In genomic region chr7:132323430-132323829, GRCm38 (mm10) we compare ENCODE assay signal across 12 mouse cellular contexts. TPM values are rescaled to one million over a fixed set of nuclear protein-coding genes. Genes with fewer than 3 reads are reported as not detected.
A peak's percentile ranks its signal among the peaks of the same experiment; 100 is the strongest.
DNase-seq lines count a peak whose midpoint lies in the region; ATAC-seq lines count a peak whose summit lies in the region.
"Had no signal": no experiment of that assay in that cellular context is flagged by ENCODE, and none has a peak within 500 bp of the region (broad histone marks: within the 10 kb centered on the region; RNA-seq: fewer than 3 reads in every experiment).

No protein-coding gene starts in this region.

- H3K9me3 ChIP-seq in heart, embryonic 10.5 days: no peaks in the 10 kb centered on the region
- H3K9me3 ChIP-seq: heart, embryonic 12.5 days had no signal

- H3K4me1 ChIP-seq in heart, embryonic 10.5 days: no peaks in the 10 kb centered on the region; the same call in 1 of the 2 replicates

- H3K36me3 ChIP-seq in heart, embryonic 10.5 days: no peaks in the 10 kb centered on the region
- H3K36me3 ChIP-seq: G1E; heart, embryonic 12.5 days had no signal

- 69% methylated on average over 5 of the region's 5 CpGs for WGBS in heart, embryonic 10.5 days

- no peak overlapping the region for H3K27ac ChIP-seq in heart, embryonic 10.5 days
- H3K27ac ChIP-seq: gastrocnemius, adult 2 months had no signal

- H3K4me3 ChIP-seq in heart, embryonic 10.5 days: no peak overlapping the region
- H3K4me3 ChIP-seq: gastrocnemius, adult 2 months; heart, embryonic 12.5 days; myocyte had no signal

- ATAC-seq in CD4-positive, CD25-positive, alpha-beta regulatory T cell, adult 4 months: peak; percentile 74
- peak; percentile 91 for ATAC-seq in megakaryocyte, adult 5-6 weeks (ENCODE audit: poor library complexity, severe bottlenecking)

- peaks cover 11% of the 10 kb centered on the region; the same call in 1 of the 2 replicates for H3K27me3 ChIP-seq in heart, embryonic 10.5 days (ENCODE audit: insufficient read depth, poor library complexity, severe bottlenecking)

- peak; percentile 14 for DNase-seq in 416B (ENCODE audit: low read depth)
- DNase-seq in spleen, postnatal 4 days (ENCODE audit: low spot score in 2 of 2): peak; percentile 56 to 73
- DNase-seq in layer of hippocampus, adult 8-10 months (ENCODE audit: low spot score in 2 of 2): no peak
- no peak for DNase-seq in layer of hippocampus, postnatal 14 days (ENCODE audit: low spot score in 2 of 2)
- DNase-seq in heart, embryonic 10.5 days (ENCODE audit: low spot score): no peak
- DNase-seq: gastrocnemius, adult 2 months; layer of hippocampus, adult 9-11 months had no signal

RNA-seq across cellular contexts. Expression of gene Chst15, which starts 6.4 kb away (rescaled TPM):
- 1 to 10 TPM; 6.0 to 9.2 TPM for polyA plus RNA-seq in CD4-positive, CD25-positive, alpha-beta regulatory T cell, adult 4 months (2017; shearing (Covaris generic))
- total RNA-seq in megakaryocyte, adult 5-6 weeks (2015): 14.0 and 14.6 TPM in 2 replicates
- total RNA-seq in megakaryocyte, adult 5-6 weeks (2017): 12.9 and 17.1 TPM in 2 replicates
- total RNA-seq in layer of hippocampus, adult 8-10 months (2022): 10 to 100 TPM; 43.0 to 51.0 (median 47.8) TPM
- total RNA-seq in layer of hippocampus, postnatal 14 days (2021): 10 to 100 TPM; 33.8 to 37.6 TPM
- polyA plus RNA-seq in heart, embryonic 10.5 days (2016; fragmentation: Nextera tagmentation; extraction: Ambion mirVana): 3.3 and 7.6 TPM in 2 replicates
- polyA plus RNA-seq: G1E had no signal

Comparison
In these comparisons a context has a peak if more than half of its experiments do, and no peak if none do; other contexts are left out.
1. DNase-seq: peak in 416B (single experiment) and spleen, postnatal 4 days (2 of 2); none in layer of hippocampus, adult 8-10 months (0 of 2), layer of hippocampus, postnatal 14 days (0 of 2) and heart, embryonic 10.5 days (single experiment).